Mouse (Mus musculus) neural tube, embryonic 14.5 days (tissue): ENCODE results near the gene Gm21190. TPM values are rescaled to one million over a fixed set of nuclear protein-coding genes. Genes with fewer than 3 reads are reported as not detected.
"Not testable (repeated sequence)": the region's sequence is repeated elsewhere in the genome, so short reads cannot be mapped to it uniquely, and the experiment has no call there.

Source experiments
- ATAC-seq: fragments of 200-750 bp; cut with Nextera tagmentation; 2 replicates; pipeline ENCODE4 v1.8.0; 2017; ENCODE audit warnings: low read depth, mild to moderate bottlenecking, moderate TSS enrichment, moderate library complexity
- H3K27ac ChIP-seq: fragments of 300-500 bp; sonication (generic); 2 replicates; pipeline ENCODE4 v1.5.1; 2014; ENCODE audit warnings: low read depth, mild to moderate bottlenecking, control low read depth, low read length, moderate library complexity, mixed read lengths
- H3K27me3 ChIP-seq: fragments of 300-500 bp; sonication (generic); 2 replicates; pipeline ENCODE4 v1.6.1; 2014; ENCODE audit warnings: low read length; ENCODE audit not compliant: control insufficient read depth, insufficient read depth
- H3K36me3 ChIP-seq: fragments of 300-500 bp; sonication (generic); 2 replicates; pipeline ENCODE4 v1.6.1; 2014; ENCODE audit warnings: low read length, mixed read lengths; ENCODE audit not compliant: control insufficient read depth, insufficient read depth
- H3K4me1 ChIP-seq: fragments of 300-500 bp; sonication (generic); 2 replicates; pipeline ENCODE4 v1.6.1; 2014; ENCODE audit warnings: low read length; ENCODE audit not compliant: control insufficient read depth, insufficient read depth
- H3K4me2 ChIP-seq: fragments of 300-500 bp; sonication (generic); 2 replicates; pipeline ENCODE4 v1.6.1; 2014; ENCODE audit warnings: mild to moderate bottlenecking, low read depth, low read length, control low read depth
- H3K4me3 ChIP-seq: fragments of 300-500 bp; sonication (generic); 2 replicates; pipeline ENCODE4 v1.5.1; 2014; ENCODE audit warnings: low read depth, low read length, control low read depth, mixed read lengths
- H3K9ac ChIP-seq: fragments of 300-500 bp; sonication (generic); replicated peaks from 2 replicates; pipeline ENCODE4 v1.6.1; 2014; ENCODE audit warnings: low read depth, mild to moderate bottlenecking, control low read depth, low read length, mixed read lengths
- H3K9me3 ChIP-seq: fragments of 300-500 bp; sonication (generic); 2 replicates; pipeline ENCODE4 v1.6.1; 2016; ENCODE audit warnings: low read length; ENCODE audit not compliant: control insufficient read depth
- WGBS: fragments of 180-500 bp; shearing (Covaris S2); extraction: QIAGEN DNeasy Blood & Tissue Kit; methylation state at CpG from one replicate; pipeline ENCODE4 v1.1.7; 2014; 5-methylcytosine and 5-hydroxymethylcytosine counted together
- polyA plus RNA-seq: library from polyadenylated mRNA; unstranded; fragments of >200 nt; fragmentation: Nextera tagmentation; extraction: Ambion mirVana; gene quantifications from 2 replicates; pipeline ENCODE4 v1.2.1, GENCODE M21; 2014

The Gm21190 gene
- polyA plus RNA-seq, 1 experiment from 2014 or later, result not detected

- Histone ChIP-seq H3K27me3 (no peaks in the 10 kb centered on the region), H3K4me1 (no peaks in the 10 kb centered on the region), H3K9me3 (peaks cover 7% of the 10 kb centered on the region), H3K9ac (no peak overlapping the region), H3K4me3 (no peak overlapping the region), H3K27ac (no peak overlapping the region), H3K4me2 (no peak overlapping the region), H3K36me3 (no peaks in the 10 kb centered on the region)
- ATAC-seq, result peak; percentile 61; the same call in 1 of the 2 replicates
- WGBS, result 50% methylated on average over 16 of the region's 16 CpGs
Observed at GRCm38 (mm10) chr5:15506575-15507308, 22.3 kb downstream of the Gm21190 start.

- H3K27me3 ChIP-seq, H3K4me1 ChIP-seq, H3K36me3 ChIP-seq, H3K4me2 ChIP-seq, H3K27ac ChIP-seq, H3K9me3 ChIP-seq, H3K9ac ChIP-seq, H3K4me3 ChIP-seq: not testable (repeated sequence)
- peak; percentile 83 for ATAC-seq
- 37% methylated on average over 5 of the region's 5 CpGs for WGBS
Observed at GRCm38 (mm10) chr5:15498774-15499400, 30.1 kb downstream of the Gm21190 start.

- H3K9ac ChIP-seq, H3K9me3 ChIP-seq, H3K27ac ChIP-seq, H3K4me1 ChIP-seq, H3K4me2 ChIP-seq, ATAC-seq, H3K4me3 ChIP-seq, H3K36me3 ChIP-seq, H3K27me3 ChIP-seq: not testable (repeated sequence)
- WGBS, result 70% methylated on average over 3 of the region's 3 CpGs
Observed at GRCm38 (mm10) chr5:15498350-15498749, 30.7 kb downstream of the Gm21190 start.

GRCm38 (mm10) chr5:15490934-15491333, 38.1 kb downstream of the Gm21190 start:
- not testable (repeated sequence) for H3K27me3 ChIP-seq

GRCm38 (mm10) chr5:15488743-15489142, 40.3 kb downstream of the Gm21190 start:
- 0 out of 2 replicates have a peak, but pooled peaks cover 3% of the 10 kb centered on the region for H3K9me3 ChIP-seq
- H3K4me3 ChIP-seq, result no peak overlapping the region
- H3K4me2 ChIP-seq, result no peak overlapping the region
- no peaks in the 10 kb centered on the region for H3K4me1 ChIP-seq
- H3K27ac ChIP-seq, result no peak overlapping the region
- H3K36me3 ChIP-seq, result no peaks in the 10 kb centered on the region
- 84% methylated on average over 5 of the region's 5 CpGs for WGBS
- no peak for ATAC-seq
- H3K27me3 ChIP-seq, result no peaks in the 10 kb centered on the region
- no peak overlapping the region for H3K9ac ChIP-seq

More at GRCm38 (mm10) chr5:15490934-15491333, 38.1 kb downstream of the Gm21190 start:
- H3K9me3 ChIP-seq, H3K4me1 ChIP-seq, H3K4me2 ChIP-seq, H3K9ac ChIP-seq, H3K4me3 ChIP-seq, H3K36me3 ChIP-seq, H3K27ac ChIP-seq: not testable (repeated sequence)
- peak; percentile 28; the same call in 1 of the 2 replicates for ATAC-seq
- WGBS, result 62% methylated on average over 2 of the region's 2 CpGs

- H3K4me3 ChIP-seq, H3K27me3 ChIP-seq, H3K4me1 ChIP-seq, H3K9ac ChIP-seq, ATAC-seq, H3K27ac ChIP-seq, H3K36me3 ChIP-seq, H3K4me2 ChIP-seq, H3K9me3 ChIP-seq: not testable (repeated sequence)
- WGBS, result 25% methylated on average over 2 of the region's 2 CpGs
Observed at GRCm38 (mm10) chr5:15484616-15485015, 44.4 kb downstream of the Gm21190 start.

GRCm38 (mm10) chr5:15483576-15483975, 45.4 kb downstream of the Gm21190 start:
- H3K27me3 ChIP-seq, H3K4me2 ChIP-seq, H3K9ac ChIP-seq, H3K27ac ChIP-seq, H3K4me3 ChIP-seq, H3K4me1 ChIP-seq, H3K9me3 ChIP-seq, ATAC-seq, H3K36me3 ChIP-seq: not testable (repeated sequence)
- 58% methylated on average over 4 of the region's 4 CpGs for WGBS

- H3K36me3 ChIP-seq, ATAC-seq, H3K4me3 ChIP-seq, H3K4me2 ChIP-seq, H3K9ac ChIP-seq, H3K4me1 ChIP-seq, H3K27me3 ChIP-seq, H3K27ac ChIP-seq: not testable (repeated sequence)
- H3K9me3 ChIP-seq, result peaks cover 12% of the 10 kb centered on the region
- 61% methylated on average over 2 of the region's 2 CpGs for WGBS
Observed at GRCm38 (mm10) chr5:15482815-15483214, 46.2 kb downstream of the Gm21190 start.

- not testable (repeated sequence) for H3K9me3 ChIP-seq, H3K4me3 ChIP-seq, H3K9ac ChIP-seq, H3K4me1 ChIP-seq, H3K36me3 ChIP-seq, H3K27ac ChIP-seq, H3K4me2 ChIP-seq, H3K27me3 ChIP-seq, ATAC-seq
- WGBS, result 70% methylated on average over 1 of the region's 1 CpGs
Observed at GRCm38 (mm10) chr5:15476423-15476822, 52.6 kb downstream of the Gm21190 start, which contains the start of gene Gm21149. Gene Gm21149 (minus strand): TSS chr5:15476523.
